Mouse (Mus musculus) heart, embryonic 10.5 days (tissue): ENCODE measurements around the gene Tram2. TPM values are rescaled to one million over a fixed set of nuclear protein-coding genes. Genes with fewer than 3 reads are reported as not detected.

Source experiments
- DNase-seq: peaks from one replicate; pipeline ENCODE4 v3.0.0-alpha.2; 2017; ENCODE audit warnings: low spot score
- H3K27ac ChIP-seq: fragments of 300-500 bp; sonication (generic); 2 replicates; pipeline ENCODE4 v1.5.1; 2016; ENCODE audit warnings: mild to moderate bottlenecking
- H3K27me3 ChIP-seq: fragments of 300-500 bp; sonication (generic); 2 replicates; pipeline ENCODE4 v1.6.1; 2016; ENCODE audit warnings: mild to moderate bottlenecking; ENCODE audit not compliant: poor library complexity, insufficient read depth, severe bottlenecking
- H3K36me3 ChIP-seq: fragments of 300-500 bp; sonication (generic); 2 replicates; pipeline ENCODE4 v1.6.1; 2016; ENCODE audit warnings: mild to moderate bottlenecking, moderate library complexity
- H3K4me1 ChIP-seq: fragments of 300-500 bp; sonication (generic); 2 replicates; pipeline ENCODE4 v1.6.1; 2016; ENCODE audit warnings: mild to moderate bottlenecking
- H3K4me3 ChIP-seq: fragments of 300-500 bp; sonication (generic); 2 replicates; pipeline ENCODE4 v1.5.1; 2016; ENCODE audit warnings: mild to moderate bottlenecking, moderate library complexity
- H3K9me3 ChIP-seq: fragments of 300-500 bp; sonication (generic); 2 replicates; pipeline ENCODE4 v1.6.1; 2016; ENCODE audit warnings: mild to moderate bottlenecking, moderate library complexity
- WGBS: fragments of 180-500 bp; shearing (Covaris S2); methylation state at CpG from one replicate; pipeline ENCODE4 v1.1.7; 2016; 5-methylcytosine and 5-hydroxymethylcytosine counted together
- polyA plus RNA-seq: library from polyadenylated mRNA; unstranded; fragments of >200 nt; fragmentation: Nextera tagmentation; extraction: Ambion mirVana; gene quantifications from 2 replicates; pipeline ENCODE4 v1.2.1, GENCODE M21; 2016

The Tram2 gene
- polyA plus RNA-seq, 1 experiment from 2014 or later = 5.8 TPM

DNA sequence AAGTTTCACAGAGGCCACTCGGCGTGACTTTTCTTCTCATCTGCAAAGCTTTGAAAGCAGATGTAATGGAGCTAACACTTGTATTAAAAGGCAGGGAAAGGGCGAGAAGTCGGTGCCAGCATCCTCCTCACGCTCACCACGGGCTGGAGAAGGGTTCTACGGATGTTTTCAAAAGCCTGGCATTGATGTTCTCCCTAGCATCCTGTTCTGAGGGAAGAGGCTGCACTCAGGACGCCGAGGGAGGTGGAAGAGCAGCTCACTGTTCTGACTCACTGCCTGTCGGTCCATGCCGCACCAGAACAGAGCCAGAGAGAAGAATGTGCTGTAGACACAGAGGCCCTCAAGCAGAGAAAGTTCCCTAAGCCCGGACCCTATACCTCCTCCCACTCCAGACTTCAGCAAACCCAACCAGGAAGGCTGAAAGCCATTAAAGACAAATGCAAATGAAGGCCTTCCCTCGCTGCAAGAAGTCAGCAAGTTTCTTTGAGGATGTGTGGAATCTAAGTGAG, 81.1 kb downstream of the Tram2 start:
- Histone ChIP-seq H3K36me3 (peaks cover 33% of the 10 kb centered on the region), H3K27me3 (no peaks in the 10 kb centered on the region), H3K27ac (no peak overlapping the region; the same call in 1 of the 2 replicates), H3K4me3 (no peak overlapping the region), H3K9me3 (no peaks in the 10 kb centered on the region), H3K4me1 (peaks cover 26% of the 10 kb centered on the region)
- no peak for DNase-seq
- WGBS = 52% methylated on average over 13 of the region's 13 CpGs

- WGBS = 36% methylated on average over 2 of the region's 2 CpGs
- peaks cover 27% of the 10 kb centered on the region for H3K36me3 ChIP-seq
- H3K9me3 ChIP-seq = no peaks in the 10 kb centered on the region
- H3K27me3 ChIP-seq = no peaks in the 10 kb centered on the region
- peak overlapping the region; percentile 36; the same call in 1 of the 2 replicates for H3K27ac ChIP-seq
- H3K4me3 ChIP-seq = no peak overlapping the region
- peaks cover 26% of the 10 kb centered on the region for H3K4me1 ChIP-seq
- DNase-seq = no peak
These were observed 81.7 kb downstream of the Tram2 start for GRCm38 (mm10) chr1:20997328-20997689.

- no peak for DNase-seq
- Histone ChIP-seq H3K27me3 (no peaks in the 10 kb centered on the region), H3K27ac (peak overlapping the region; percentile 56; the same call in 1 of the 2 replicates), H3K4me1 (peaks cover 26% of the 10 kb centered on the region), H3K4me3 (no peak overlapping the region), H3K9me3 (no peaks in the 10 kb centered on the region), H3K36me3 (peaks cover 22% of the 10 kb centered on the region)
- WGBS = 37% methylated on average over 17 of the region's 17 CpGs
These were observed 82.3 kb downstream of the Tram2 start for GRCm38 (mm10) chr1:20996603-20997327.

- Histone ChIP-seq H3K4me1 (peaks cover 26% of the 10 kb centered on the region), H3K27me3 (no peaks in the 10 kb centered on the region), H3K9me3 (no peaks in the 10 kb centered on the region), H3K4me3 (no peak overlapping the region), H3K27ac (no peak overlapping the region), H3K36me3 (peaks cover 10% of the 10 kb centered on the region)
- WGBS = 58% methylated on average over 7 of the region's 7 CpGs
- no peak for DNase-seq
These were observed 83.6 kb downstream of the Tram2 start for GRCm38 (mm10) chr1:20995331-20995986.

- no peaks in the 10 kb centered on the region for H3K27me3 ChIP-seq
- no peak for DNase-seq
- peaks cover 26% of the 10 kb centered on the region for H3K4me1 ChIP-seq
- no peaks in the 10 kb centered on the region for H3K9me3 ChIP-seq
- 48% methylated on average over 5 of the region's 5 CpGs for WGBS
- peaks cover under 1% of the 10 kb centered on the region; the same call in 1 of the 2 replicates for H3K36me3 ChIP-seq
- H3K27ac ChIP-seq = no peak overlapping the region
- no peak overlapping the region for H3K4me3 ChIP-seq
These were observed 84.7 kb downstream of the Tram2 start for GRCm38 (mm10) chr1:20994338-20994737.

DNA sequence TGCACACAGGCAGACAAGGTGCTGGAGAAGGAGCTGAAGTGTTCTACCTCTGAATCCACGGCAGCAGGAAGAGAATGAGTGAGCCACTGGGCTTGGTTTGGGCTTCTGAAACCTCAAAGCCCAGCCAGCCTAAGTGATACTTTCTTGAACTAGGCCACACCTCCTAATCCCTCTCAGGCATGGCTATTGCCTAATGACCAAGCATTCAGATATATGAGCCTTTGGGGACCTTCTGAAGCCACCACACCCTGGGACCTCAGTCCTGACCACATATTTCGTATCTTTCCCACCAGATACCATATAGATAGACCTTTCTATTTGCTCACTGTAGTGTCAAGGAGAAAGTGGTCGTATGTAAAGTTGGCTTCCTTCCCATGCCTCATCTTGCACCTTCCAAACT, 85.3 kb downstream of the Tram2 start:
- no peak overlapping the region for H3K27ac ChIP-seq
- 78% methylated on average over 3 of the region's 3 CpGs for WGBS
- H3K9me3 ChIP-seq = no peaks in the 10 kb centered on the region
- no peaks in the 10 kb centered on the region for H3K36me3 ChIP-seq
- no peaks in the 10 kb centered on the region for H3K27me3 ChIP-seq
- no peak overlapping the region for H3K4me3 ChIP-seq
- peaks cover 26% of the 10 kb centered on the region for H3K4me1 ChIP-seq
- DNase-seq = peak; percentile 47

DNA sequence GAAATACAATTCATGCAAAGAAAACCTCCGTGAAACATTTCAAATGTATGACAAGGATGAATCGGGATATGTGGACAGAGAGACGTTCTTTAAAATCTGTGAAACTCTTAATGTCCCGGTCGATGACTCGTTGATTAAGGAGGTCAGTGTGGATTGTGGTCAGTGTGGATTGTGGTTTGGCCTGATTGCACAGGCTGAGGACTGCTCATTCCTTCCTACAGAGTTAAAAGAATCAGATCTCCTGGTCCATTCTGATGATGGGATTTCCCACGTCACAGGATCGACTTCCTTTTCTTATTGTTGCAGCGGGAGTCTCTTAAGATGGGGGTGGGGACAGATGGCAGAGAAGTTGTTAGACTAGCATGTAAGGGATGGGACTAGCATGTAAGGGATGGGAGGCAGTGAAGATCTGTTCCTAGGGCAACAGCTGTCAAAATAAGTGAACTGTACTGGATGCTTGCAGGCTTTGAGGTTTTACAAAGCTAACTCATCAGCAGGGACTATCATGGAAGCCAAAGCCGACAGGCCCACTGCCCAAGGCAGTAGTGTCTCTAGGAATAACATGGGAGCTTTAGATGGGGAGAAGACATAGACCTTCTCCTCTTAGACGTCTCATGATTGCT, 89.5 kb downstream of the Tram2 start:
- DNase-seq = no peak
- no peaks in the 10 kb centered on the region for H3K9me3 ChIP-seq
- no peak overlapping the region for H3K27ac ChIP-seq
- H3K4me1 ChIP-seq = 0 out of 2 replicates have a peak, but pooled peaks cover 3% of the 10 kb centered on the region
- H3K36me3 ChIP-seq = no peaks in the 10 kb centered on the region
- no peak overlapping the region for H3K4me3 ChIP-seq
- H3K27me3 ChIP-seq = no peaks in the 10 kb centered on the region
- WGBS = 82% methylated on average over 11 of the region's 11 CpGs

- DNase-seq = no peak
- WGBS = 63% methylated on average over 10 of the region's 10 CpGs
- Histone ChIP-seq H3K4me3 (no peak overlapping the region), H3K27me3 (no peaks in the 10 kb centered on the region), H3K4me1 (no peaks in the 10 kb centered on the region), H3K27ac (no peak overlapping the region), H3K36me3 (no peaks in the 10 kb centered on the region), H3K9me3 (no peaks in the 10 kb centered on the region)
These were observed 92.5 kb downstream of the Tram2 start for GRCm38 (mm10) chr1:20986378-20987056.

GRCm38 (mm10) chr1:20984582-20984981, 94.4 kb downstream of the Tram2 start:
- no peak for DNase-seq
- WGBS = 77% methylated on average over 4 of the region's 4 CpGs
- H3K36me3 ChIP-seq = no peaks in the 10 kb centered on the region
- H3K4me1 ChIP-seq = no peaks in the 10 kb centered on the region
- no peaks in the 10 kb centered on the region for H3K9me3 ChIP-seq
- H3K27me3 ChIP-seq = no peaks in the 10 kb centered on the region
- no peak overlapping the region for H3K27ac ChIP-seq
- no peak overlapping the region for H3K4me3 ChIP-seq

DNA sequence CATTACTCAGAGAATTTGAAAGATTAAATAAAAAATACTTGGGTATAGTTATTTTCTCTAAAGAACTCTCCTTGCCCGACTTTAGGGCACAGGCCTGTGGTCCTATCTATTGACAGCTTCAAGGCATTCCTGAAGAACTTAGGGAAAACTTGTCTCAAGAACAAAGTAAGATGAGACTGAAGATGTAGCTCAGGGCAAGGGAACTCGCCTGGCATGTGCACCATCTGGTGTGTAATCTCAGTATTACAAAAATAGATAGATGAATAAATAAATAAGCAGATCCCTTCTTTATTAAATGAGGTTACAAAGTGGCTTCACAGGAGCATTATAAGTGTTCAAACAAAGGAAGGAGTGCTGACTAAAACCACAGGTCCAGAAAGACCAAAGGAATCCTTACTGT, 94.9 kb downstream of the Tram2 start:
- H3K4me1 ChIP-seq = no peaks in the 10 kb centered on the region
- no peaks in the 10 kb centered on the region for H3K27me3 ChIP-seq
- H3K36me3 ChIP-seq = no peaks in the 10 kb centered on the region
- H3K9me3 ChIP-seq = no peaks in the 10 kb centered on the region
- no peak overlapping the region for H3K27ac ChIP-seq
- no peak for DNase-seq
- no peak overlapping the region for H3K4me3 ChIP-seq
- 63% methylated on average over 2 of the region's 2 CpGs for whole genome bisulfite sequencing

DNA sequence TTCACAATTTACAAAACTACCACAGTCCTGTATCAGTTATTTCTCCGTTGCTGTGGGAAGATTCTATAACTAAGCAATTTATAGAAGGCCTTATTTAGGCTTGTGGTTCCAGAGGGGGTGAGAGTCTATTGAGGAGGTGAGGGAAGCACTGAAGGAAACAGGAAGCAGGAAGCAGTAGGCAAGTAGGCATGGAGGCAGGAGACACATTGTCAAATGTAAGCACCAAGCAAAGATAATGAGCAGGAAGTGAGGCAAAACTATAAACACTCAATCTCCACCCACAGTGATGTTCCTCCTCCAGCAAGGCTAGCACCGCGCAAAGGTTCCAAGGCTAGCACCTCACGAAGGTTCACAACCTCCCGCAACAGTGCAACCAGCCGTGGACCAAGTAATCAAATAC, 97.3 kb downstream of the Tram2 start:
- no peaks in the 10 kb centered on the region for H3K27me3 ChIP-seq
- H3K36me3 ChIP-seq = no peaks in the 10 kb centered on the region
- H3K9me3 ChIP-seq = no peaks in the 10 kb centered on the region
- H3K27ac ChIP-seq = no peak overlapping the region
- no peaks in the 10 kb centered on the region for H3K4me1 ChIP-seq
- WGBS = 89% methylated on average over 6 of the region's 6 CpGs
- no peak for DNase-seq
- H3K4me3 ChIP-seq = no peak overlapping the region

DNA sequence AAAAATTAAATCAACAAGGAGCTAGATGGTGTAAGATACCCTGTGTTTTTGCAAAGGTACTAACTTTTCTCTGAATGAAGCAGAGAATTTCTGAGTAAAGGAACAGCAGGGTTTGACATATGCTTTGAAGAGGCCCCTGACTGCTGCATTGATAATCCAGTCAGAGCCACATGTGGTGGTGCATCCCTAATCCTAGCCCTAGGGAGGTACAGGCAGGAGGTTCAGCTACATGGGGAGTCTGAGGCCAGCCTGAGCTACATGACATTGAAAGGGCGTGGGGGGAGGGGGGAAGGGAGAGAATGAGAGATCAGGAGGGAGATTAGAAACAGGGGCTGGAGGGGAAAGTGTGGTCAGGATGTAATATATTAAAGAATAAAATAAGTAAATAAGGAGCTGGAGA, 98.5 kb downstream of the Tram2 start:
- H3K4me1 ChIP-seq = no peaks in the 10 kb centered on the region
- WGBS = 38% methylated on average over 1 of the region's 1 CpGs
- no peak overlapping the region for H3K4me3 ChIP-seq
- H3K27me3 ChIP-seq = no peaks in the 10 kb centered on the region
- no peak overlapping the region for H3K27ac ChIP-seq
- DNase-seq = no peak
- H3K9me3 ChIP-seq = no peaks in the 10 kb centered on the region
- H3K36me3 ChIP-seq = no peaks in the 10 kb centered on the region
